Mouse (Mus musculus) c-Kit-positive CD71-positive TER-119-negative erythroid progenitor cells, embryonic 14.5 days (primary cell): ENCODE measurements around the gene Gse1.

ENCODE experiments used
- DNase-seq: peaks from one replicate; pipeline ENCODE4 v3.0.0-alpha.2; 2013; ENCODE audit warnings: low read depth

The Gse1 gene

GRCm38 (mm10) chr8:120227891-120228591, at the start of gene Gse1:
Gse1 (plus strand) TSS chr8:120228456.
- peak; percentile 17 for DNase-seq

- peak; percentile 74 for DNase-seq
Observed at GRCm38 (mm10) chr8:120179027-120179431, 49.2 kb upstream of the Gse1 start.

- DNase-seq = no peak
Observed at GRCm38 (mm10) chr8:120180445-120180970, 47.7 kb upstream of the Gse1 start.

- no peak for DNase-seq
Observed at GRCm38 (mm10) chr8:120181274-120181673, 47.0 kb upstream of the Gse1 start.

- no peak for DNase-seq
Observed at GRCm38 (mm10) chr8:120181861-120182414, 46.3 kb upstream of the Gse1 start.

GRCm38 (mm10) chr8:120184366-120184765, 43.9 kb upstream of the Gse1 start:
- no peak for DNase-seq

GRCm38 (mm10) chr8:120184850-120185792, 43.1 kb upstream of the Gse1 start:
- no peak for DNase-seq

GRCm38 (mm10) chr8:120186454-120186853, 41.8 kb upstream of the Gse1 start:
- no peak for DNase-seq

GRCm38 (mm10) chr8:120188510-120188909, 39.7 kb upstream of the Gse1 start:
- no peak for DNase-seq

GRCm38 (mm10) chr8:120189440-120189839, 38.8 kb upstream of the Gse1 start:
- no peak for DNase-seq

- no peak for DNase-seq
Observed at GRCm38 (mm10) chr8:120190107-120190809, 38.0 kb upstream of the Gse1 start.

- DNase-seq = no peak
Observed at GRCm38 (mm10) chr8:120190810-120191413, 37.3 kb upstream of the Gse1 start.

- DNase-seq = no peak
Observed at GRCm38 (mm10) chr8:120191633-120192032, 36.6 kb upstream of the Gse1 start.

- DNase-seq = no peak
Observed at GRCm38 (mm10) chr8:120192118-120192517, 36.1 kb upstream of the Gse1 start.

- DNase-seq = no peak
Observed at GRCm38 (mm10) chr8:120201351-120201750, 26.9 kb upstream of the Gse1 start.

GRCm38 (mm10) chr8:120202546-120202945, 25.7 kb upstream of the Gse1 start:
- no peak for DNase-seq

- no peak for DNase-seq
Observed at GRCm38 (mm10) chr8:120204736-120205360, 23.4 kb upstream of the Gse1 start.

- DNase-seq = no peak
Observed at GRCm38 (mm10) chr8:120205916-120206315, 22.3 kb upstream of the Gse1 start.

- DNase-seq = no peak
Observed at GRCm38 (mm10) chr8:120207364-120207763, 20.9 kb upstream of the Gse1 start.

GRCm38 (mm10) chr8:120208113-120208512, 20.1 kb upstream of the Gse1 start:
- no peak for DNase-seq

- DNase-seq = no peak
Observed at GRCm38 (mm10) chr8:120211345-120211744, 16.9 kb upstream of the Gse1 start.
